Mouse (Mus musculus): ENCODE results near the gene Ctdsp1.

- no peak for TF ChIP-seq POLR2A (IDR thresholded peaks at IDR 0.05; ENCODE audit: borderline replicate concordance, low read depth, low read length)
- TF ChIP-seq CTCF (IDR thresholded peaks at IDR 0.05; ENCODE audit: low read depth, low read length): no peak
Observed at GRCm38 (mm10) chr1:74437702-74438427, 46.6 kb downstream of the Ctdsp1 start.

All from bone marrow macrophage, adult 2 months (primary cell).